Mouse (Mus musculus): ENCODE data around the gene Rasip1.

GRCm38 (mm10) chr7:45641391-45642040, 14.2 kb downstream of the Rasip1 start:
- TF ChIP-seq GATA1 (IDR thresholded peaks at IDR 0.05; ENCODE audit: borderline replicate concordance, low read length) (no peak), FLI1 (IDR thresholded peaks at IDR 0.05; ENCODE audit: low read length) (no peak)
